Mouse (Mus musculus): ENCODE results near the gene Pitx2.

Gene Pitx2

GRCm38 (mm10) chr3:129199609-129200500 is at the start of gene Pitx2:
Pitx2 (plus strand) TSS chr3:129199878.
- in situ Hi-C loops (cut with MboI) = no loop called here

- in situ Hi-C loops (cut with MboI) = no loop called here
These were observed 49.7 kb upstream of the Pitx2 start for GRCm38 (mm10) chr3:129150001-129150400.

- in situ Hi-C loops (cut with MboI) = no loop called here
These were observed 48.5 kb upstream of the Pitx2 start for GRCm38 (mm10) chr3:129151096-129151685.

GRCm38 (mm10) chr3:129158812-129159370 is 40.8 kb upstream of the Pitx2 start:
- in situ Hi-C loops (cut with MboI) = no loop called here

GRCm38 (mm10) chr3:129161333-129162035 is 38.2 kb upstream of the Pitx2 start:
- in situ Hi-C loops (cut with MboI) = no loop called here

GRCm38 (mm10) chr3:129164246-129164645 is 35.4 kb upstream of the Pitx2 start:
- in situ Hi-C loops (cut with MboI) = no loop called here

- in situ Hi-C loops (cut with MboI) = no loop called here
These were observed 34.0 kb upstream of the Pitx2 start for GRCm38 (mm10) chr3:129165715-129166114.

- in situ Hi-C loops (cut with MboI) = no loop called here
These were observed 33.0 kb upstream of the Pitx2 start for GRCm38 (mm10) chr3:129166684-129167083.

- in situ Hi-C loops (cut with MboI) = no loop called here
These were observed 29.3 kb upstream of the Pitx2 start for GRCm38 (mm10) chr3:129170416-129170815.

- in situ Hi-C loops (cut with MboI) = no loop called here
These were observed 27.9 kb upstream of the Pitx2 start for GRCm38 (mm10) chr3:129171789-129172188.

GRCm38 (mm10) chr3:129194436-129194835 is 5.2 kb upstream of the Pitx2 start:
- in situ Hi-C loops (cut with MboI) = no loop called here

GRCm38 (mm10) chr3:129195036-129195435 is 4.6 kb upstream of the Pitx2 start:
- in situ Hi-C loops (cut with MboI) = no loop called here

GRCm38 (mm10) chr3:129195816-129196549 is 3.7 kb upstream of the Pitx2 start:
- in situ Hi-C loops (cut with MboI) = no loop called here

- in situ Hi-C loops (cut with MboI) = no loop called here
These were observed 3.1 kb upstream of the Pitx2 start for GRCm38 (mm10) chr3:129196550-129196919.

GRCm38 (mm10) chr3:129197035-129197434 is 2.6 kb upstream of the Pitx2 start:
- in situ Hi-C loops (cut with MboI) = no loop called here

GRCm38 (mm10) chr3:129197786-129198626 is 1.7 kb upstream of the Pitx2 start:
- in situ Hi-C loops (cut with MboI) = no loop called here

GRCm38 (mm10) chr3:129198627-129198903 is 1.1 kb upstream of the Pitx2 start:
- in situ Hi-C loops (cut with MboI) = no loop called here

GRCm38 (mm10) chr3:129199160-129199608 is 494 bp upstream of the Pitx2 start:
- in situ Hi-C loops (cut with MboI) = no loop called here

- in situ Hi-C loops (cut with MboI) = no loop called here
These were observed 818 bp downstream of the Pitx2 start for GRCm38 (mm10) chr3:129200501-129200890.

- in situ Hi-C loops (cut with MboI) = no loop called here
These were observed 1.5 kb downstream of the Pitx2 start for GRCm38 (mm10) chr3:129201156-129201555.

GRCm38 (mm10) chr3:129201681-129202255 is 2.1 kb downstream of the Pitx2 start:
- in situ Hi-C loops (cut with MboI) = no loop called here
